Mouse (Mus musculus) midbrain, embryonic 16.5 days (tissue): ENCODE results near the gene Crebl2. TPM values are rescaled to one million over a fixed set of nuclear protein-coding genes. Genes with fewer than 3 reads are reported as not detected.

Experiments used
- ATAC-seq: fragments of 200-750 bp; cut with Nextera tagmentation; 2 replicates; pipeline ENCODE4 v1.8.0; 2017; ENCODE audit warnings: moderate TSS enrichment
- H3K27ac ChIP-seq: fragments of 300-500 bp; sonication (generic); 2 replicates; pipeline ENCODE4 v1.5.1; 2014; ENCODE audit warnings: mild to moderate bottlenecking, low read length, mixed read lengths
- H3K27me3 ChIP-seq: fragments of 300-500 bp; sonication (generic); 2 replicates; pipeline ENCODE4 v1.6.1; 2014; ENCODE audit warnings: low read depth, low read length, mixed read lengths; ENCODE audit not compliant: control insufficient read depth, insufficient read depth
- H3K36me3 ChIP-seq: fragments of 300-500 bp; sonication (generic); 2 replicates; pipeline ENCODE4 v1.6.1; 2014; ENCODE audit warnings: mild to moderate bottlenecking, low read length, moderate library complexity, mixed read lengths; ENCODE audit not compliant: control insufficient read depth, insufficient read depth
- H3K4me1 ChIP-seq: fragments of 300-500 bp; sonication (generic); 2 replicates; pipeline ENCODE4 v1.6.1; 2014; ENCODE audit warnings: mild to moderate bottlenecking, low read length, mixed read lengths; ENCODE audit not compliant: control insufficient read depth, insufficient read depth
- H3K4me2 ChIP-seq: fragments of 300-500 bp; sonication (generic); 2 replicates; pipeline ENCODE4 v1.6.1; 2014; ENCODE audit warnings: mild to moderate bottlenecking, low read length, mixed read lengths
- H3K4me3 ChIP-seq: fragments of 300-500 bp; sonication (generic); 2 replicates; pipeline ENCODE4 v1.5.1; 2014; ENCODE audit warnings: low read depth, mild to moderate bottlenecking, low read length, moderate library complexity, mixed read lengths
- H3K9ac ChIP-seq: fragments of 300-500 bp; sonication (generic); 2 replicates; pipeline ENCODE4 v1.6.1; 2014; ENCODE audit warnings: low read depth, low read length, mixed read lengths
- H3K9me3 ChIP-seq: fragments of 300-500 bp; sonication (generic); replicated peaks from 2 replicates; pipeline ENCODE4 v1.6.1; 2014; ENCODE audit warnings: mild to moderate bottlenecking, low read length, mixed read lengths; ENCODE audit not compliant: control insufficient read depth, poor library complexity, severe bottlenecking
- WGBS: fragments of 180-500 bp; shearing (Covaris S2); extraction: QIAGEN DNeasy Blood & Tissue Kit; methylation state at CpG from one replicate; pipeline ENCODE4 v1.1.7; 2014; 5-methylcytosine and 5-hydroxymethylcytosine counted together
- polyA plus RNA-seq: library from polyadenylated mRNA; unstranded; fragments of >200 nt; fragmentation: Nextera tagmentation; extraction: Ambion mirVana; gene quantifications from 2 replicates; pipeline ENCODE4 v1.2.1, GENCODE M21; 2015

Gene Crebl2
- polyA plus RNA-seq, 1 experiment from 2014 or later = 4.8 TPM

GRCm38 (mm10) chr6:134813066-134813465 lies 16.9 kb upstream of the Crebl2 start:
- Histone ChIP-seq H3K36me3 (no peaks in the 10 kb centered on the region), H3K9ac (no peak overlapping the region), H3K27ac (no peak overlapping the region), H3K9me3 (no peaks in the 10 kb centered on the region), H3K4me2 (no peak overlapping the region), H3K4me1 (no peaks in the 10 kb centered on the region), H3K27me3 (no peaks in the 10 kb centered on the region), H3K4me3 (no peak overlapping the region)
- ATAC-seq = no peak
- WGBS = 76% methylated on average over 1 of the region's 1 CpGs

- 75% methylated on average over 12 of the region's 12 CpGs for WGBS
- Histone ChIP-seq H3K4me3 (no peak overlapping the region), H3K36me3 (no peaks in the 10 kb centered on the region), H3K4me2 (no peak overlapping the region), H3K27me3 (no peaks in the 10 kb centered on the region), H3K27ac (no peak overlapping the region), H3K9ac (no peak overlapping the region), H3K9me3 (no peaks in the 10 kb centered on the region), H3K4me1 (no peaks in the 10 kb centered on the region)
- no peak for ATAC-seq
Measured at GRCm38 (mm10) chr6:134817051-134817928, 12.7 kb upstream of the Crebl2 start.

- H3K9me3 ChIP-seq = no peaks in the 10 kb centered on the region
- no peak overlapping the region for H3K9ac ChIP-seq
- H3K27me3 ChIP-seq = no peaks in the 10 kb centered on the region
- no peaks in the 10 kb centered on the region for H3K4me1 ChIP-seq
- no peak for ATAC-seq
- no peak overlapping the region for H3K4me3 ChIP-seq
- no peaks in the 10 kb centered on the region for H3K36me3 ChIP-seq
- H3K27ac ChIP-seq = no peak overlapping the region
- WGBS = 52% methylated on average over 5 of the region's 5 CpGs
- H3K4me2 ChIP-seq = no peak overlapping the region
Measured at GRCm38 (mm10) chr6:134819741-134820140, 10.2 kb upstream of the Crebl2 start.

GRCm38 (mm10) chr6:134820411-134820810 lies 9.5 kb upstream of the Crebl2 start:
- WGBS = 64% methylated on average over 6 of the region's 6 CpGs
- H3K4me1 ChIP-seq = no peaks in the 10 kb centered on the region
- H3K9me3 ChIP-seq = no peaks in the 10 kb centered on the region

GRCm38 (mm10) chr6:134822844-134823243 lies 7.1 kb upstream of the Crebl2 start:
- H3K27ac ChIP-seq = no peak overlapping the region
- no peak for ATAC-seq
- H3K9ac ChIP-seq = no peak overlapping the region
- WGBS = 67% methylated on average over 9 of the region's 10 CpGs
- H3K4me3 ChIP-seq = no peak overlapping the region
- H3K4me2 ChIP-seq = no peak overlapping the region
- H3K4me1 ChIP-seq = no peaks in the 10 kb centered on the region
- H3K36me3 ChIP-seq = no peaks in the 10 kb centered on the region
- no peaks in the 10 kb centered on the region for H3K27me3 ChIP-seq
- no peaks in the 10 kb centered on the region for H3K9me3 ChIP-seq

More at GRCm38 (mm10) chr6:134820411-134820810, 9.5 kb upstream of the Crebl2 start:
- Histone ChIP-seq H3K9ac (no peak overlapping the region), H3K27ac (no peak overlapping the region), H3K4me3 (no peak overlapping the region), H3K36me3 (no peaks in the 10 kb centered on the region), H3K27me3 (no peaks in the 10 kb centered on the region), H3K4me2 (no peak overlapping the region)
- no peak for ATAC-seq

- Histone ChIP-seq H3K4me2 (peak overlapping the region; percentile 85), H3K27ac (no peak overlapping the region; the same call in 1 of the 2 replicates), H3K4me3 (peak overlapping the region; percentile 80), H3K9ac (peak overlapping the region; percentile 93), H3K4me1 (peaks cover 10% of the 10 kb centered on the region), H3K9me3 (no peaks in the 10 kb centered on the region), H3K27me3 (no peaks in the 10 kb centered on the region), H3K36me3 (no peaks in the 10 kb centered on the region)
- WGBS = 2% methylated on average over 10 of the region's 10 CpGs
- ATAC-seq = 0 out of 2 replicates have a peak, but pooled peaks have one; percentile 0
Measured at GRCm38 (mm10) chr6:134830776-134831175, 822 bp downstream of the Crebl2 start.

GRCm38 (mm10) chr6:134834585-134835251 lies 4.8 kb downstream of the Crebl2 start:
- no peak overlapping the region for H3K9ac ChIP-seq
- 0 out of 2 replicates have a peak, but pooled peaks cover 3% of the 10 kb centered on the region for H3K36me3 ChIP-seq
- ATAC-seq = no peak
- H3K27me3 ChIP-seq = no peaks in the 10 kb centered on the region
- no peak overlapping the region for H3K4me2 ChIP-seq
- H3K4me1 ChIP-seq = peaks cover 3% of the 10 kb centered on the region
- no peak overlapping the region for H3K4me3 ChIP-seq
- H3K27ac ChIP-seq = no peak overlapping the region
- WGBS = 82% methylated on average over 9 of the region's 9 CpGs
- no peaks in the 10 kb centered on the region for H3K9me3 ChIP-seq

- WGBS = 93% methylated on average over 4 of the region's 4 CpGs
- Histone ChIP-seq H3K27me3 (no peaks in the 10 kb centered on the region), H3K4me2 (no peak overlapping the region), H3K9me3 (no peaks in the 10 kb centered on the region), H3K4me3 (no peak overlapping the region), H3K27ac (no peak overlapping the region), H3K36me3 (0 out of 2 replicates have a peak, but pooled peaks cover 3% of the 10 kb centered on the region), H3K9ac (no peak overlapping the region), H3K4me1 (no peaks in the 10 kb centered on the region)
- no peak for ATAC-seq
Measured at GRCm38 (mm10) chr6:134838111-134838510, 8.2 kb downstream of the Crebl2 start.

GRCm38 (mm10) chr6:134840346-134840745 lies 10.4 kb downstream of the Crebl2 start:
- Histone ChIP-seq H3K36me3 (0 out of 2 replicates have a peak, but pooled peaks cover 3% of the 10 kb centered on the region), H3K4me2 (no peak overlapping the region), H3K4me3 (no peak overlapping the region), H3K9ac (no peak overlapping the region), H3K9me3 (no peaks in the 10 kb centered on the region), H3K4me1 (no peaks in the 10 kb centered on the region), H3K27me3 (no peaks in the 10 kb centered on the region), H3K27ac (no peak overlapping the region)
- no peak for ATAC-seq
- WGBS = 73% methylated on average over 2 of the region's 2 CpGs
